Mouse (Mus musculus) ES-E14 (cell line): ENCODE data around the gene St7l.

ENCODE experiments used
- HCFC1 ChIP-seq: IDR thresholded peaks from 2 replicates; pipeline ENCODE4 v1.6.1; 2012; ENCODE audit warnings: low read length, inconsistent platforms, borderline replicate concordance; ENCODE audit not compliant: insufficient read depth
- ZC3H11A ChIP-seq: IDR thresholded peaks from 2 replicates; pipeline ENCODE4 v1.6.1; 2012; ENCODE audit warnings: low read depth, mild to moderate bottlenecking, inconsistent platforms, low read length, borderline replicate concordance

DNA sequence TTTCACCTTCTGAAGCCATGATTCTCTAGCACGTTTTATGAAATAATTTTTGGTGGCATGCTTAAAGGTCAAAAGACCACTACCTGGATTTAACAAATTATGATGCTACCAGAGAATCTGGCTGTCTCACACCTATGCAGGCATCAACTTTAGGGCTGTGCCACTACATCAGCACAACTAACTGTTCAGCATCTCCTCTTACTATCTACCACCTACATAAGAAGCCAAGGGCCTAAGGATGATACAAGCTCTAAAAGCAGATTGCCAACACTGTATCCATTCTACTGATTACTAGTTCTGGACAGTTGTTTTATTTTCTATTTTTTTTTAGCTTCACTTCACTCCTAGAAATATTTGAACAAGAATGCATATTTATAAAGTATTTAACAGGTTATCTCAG, 9.3 kb upstream of the St7l start:
- TF ChIP-seq HCFC1 (no peak), ZC3H11A (no peak)
